Mouse (Mus musculus): ENCODE measurements at regions not wholly inside any gene's neighbourhood (a gene's known extent, or its start where the extent isn't known, plus 50 kb on each side); places are given as distances from the start of the nearest gene placed in this dataset.

DNA sequence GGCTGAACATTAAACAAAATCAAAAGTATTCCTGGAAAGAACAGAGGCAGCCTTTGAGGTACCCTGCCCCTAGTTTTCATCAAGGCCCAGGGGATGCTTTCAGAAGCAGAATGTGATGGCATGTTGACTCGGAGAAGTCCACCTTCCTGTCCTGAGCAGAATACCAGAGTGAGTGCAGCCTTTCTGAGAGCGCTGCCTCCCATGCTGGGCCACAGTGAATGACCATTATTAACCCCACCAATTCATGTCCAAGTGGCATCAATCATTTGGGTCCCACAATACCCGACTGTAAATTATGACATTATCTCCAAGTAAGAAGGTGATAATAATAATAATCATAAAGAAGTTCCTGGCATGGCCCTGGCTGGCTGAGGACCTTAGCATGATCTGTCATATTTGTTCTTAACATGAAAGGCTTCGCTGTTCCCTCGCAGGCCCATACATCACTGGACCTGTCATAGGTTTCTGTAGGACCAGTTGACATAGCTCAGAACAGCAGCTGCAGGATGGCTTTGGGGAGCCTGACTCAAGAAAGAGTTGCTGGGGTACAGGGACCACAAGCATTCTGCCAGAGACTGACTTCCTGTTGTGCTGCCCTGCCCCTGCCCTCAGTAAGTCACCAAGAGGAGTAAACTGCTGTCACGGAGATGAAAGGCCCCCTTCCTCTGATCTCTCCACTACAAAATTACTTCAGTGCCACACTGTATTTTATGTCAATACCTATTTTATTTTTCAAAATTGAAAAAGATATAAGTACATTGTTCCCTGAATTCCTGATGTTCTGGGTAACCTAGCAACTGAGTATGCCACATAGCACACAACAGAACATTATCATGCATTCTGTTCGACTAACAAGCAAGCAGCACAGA is 176.6 kb downstream of the Tmem161b start:
- in situ Hi-C loops (cut with MboI; ENCODE audit: low sequenced_read_pairs): loop anchor here (25.0 kb wide), 1 partner anchor 861 kb away; no protein-coding TSS in a partner anchor

DNA sequence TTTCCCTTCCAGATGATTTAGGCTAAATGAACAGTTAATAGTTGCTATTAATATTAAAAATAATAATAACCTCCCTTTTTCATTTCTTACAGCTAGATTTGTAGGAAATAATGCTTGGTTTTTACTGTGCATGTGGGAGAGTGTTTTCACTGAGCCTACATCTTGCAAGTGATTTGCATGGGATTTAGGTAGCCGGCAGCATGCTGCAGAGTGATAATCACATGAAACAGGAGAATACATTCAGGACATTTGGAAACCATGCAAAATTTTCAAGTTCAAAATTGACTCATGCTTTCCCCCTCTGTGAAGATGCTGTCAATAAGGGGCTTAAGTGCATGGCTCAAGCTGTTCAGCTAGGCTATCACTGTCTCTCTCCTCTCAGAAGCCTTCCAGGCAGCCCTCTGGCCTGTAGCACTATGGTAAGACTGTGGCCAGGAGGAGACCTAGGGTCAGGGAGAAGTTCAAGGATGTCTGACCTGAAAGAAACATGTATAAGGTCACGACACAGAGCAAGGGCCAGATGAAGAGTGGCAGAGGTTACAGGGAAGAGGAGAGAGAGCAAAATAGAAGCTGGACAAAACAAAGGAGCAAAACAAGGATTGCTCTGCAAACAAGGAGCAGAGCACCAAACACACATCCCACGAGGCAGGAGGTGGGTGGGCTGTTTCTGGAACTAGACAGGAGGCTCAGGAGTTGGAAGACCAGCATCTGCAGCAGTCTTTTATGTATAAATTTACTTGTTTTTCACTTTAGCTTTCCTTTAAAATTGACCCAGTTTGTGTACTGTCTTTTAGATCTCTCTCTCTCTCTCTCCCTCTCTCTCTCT is 177.5 kb downstream of the Tmem161b start:
- in situ Hi-C loops (cut with MboI; ENCODE audit: low sequenced_read_pairs): loop anchor here (25.0 kb wide), 1 partner anchor 862 kb away; no protein-coding TSS in a partner anchor

DNA sequence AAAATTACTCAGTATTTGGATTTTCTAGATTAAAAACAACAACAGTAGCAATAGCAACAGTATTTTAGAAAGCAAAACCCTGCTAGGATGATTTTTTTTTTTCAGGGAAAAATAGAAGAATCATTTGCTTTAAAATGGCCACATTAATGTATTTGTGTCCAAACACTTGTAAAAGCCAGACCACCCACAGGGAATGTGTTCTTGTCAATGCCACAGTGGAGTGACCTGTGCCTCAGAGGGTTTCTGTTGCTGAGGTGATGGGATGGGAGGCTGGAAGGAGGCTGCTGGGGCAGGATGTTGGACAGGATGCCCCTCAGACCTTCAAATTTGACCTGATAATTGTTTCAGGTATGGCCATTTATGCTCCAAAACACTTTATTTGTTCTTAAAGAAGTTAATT is 178.9 kb downstream of the Tmem161b start:
- in situ Hi-C loops (cut with MboI; ENCODE audit: low sequenced_read_pairs): no loop called here

DNA sequence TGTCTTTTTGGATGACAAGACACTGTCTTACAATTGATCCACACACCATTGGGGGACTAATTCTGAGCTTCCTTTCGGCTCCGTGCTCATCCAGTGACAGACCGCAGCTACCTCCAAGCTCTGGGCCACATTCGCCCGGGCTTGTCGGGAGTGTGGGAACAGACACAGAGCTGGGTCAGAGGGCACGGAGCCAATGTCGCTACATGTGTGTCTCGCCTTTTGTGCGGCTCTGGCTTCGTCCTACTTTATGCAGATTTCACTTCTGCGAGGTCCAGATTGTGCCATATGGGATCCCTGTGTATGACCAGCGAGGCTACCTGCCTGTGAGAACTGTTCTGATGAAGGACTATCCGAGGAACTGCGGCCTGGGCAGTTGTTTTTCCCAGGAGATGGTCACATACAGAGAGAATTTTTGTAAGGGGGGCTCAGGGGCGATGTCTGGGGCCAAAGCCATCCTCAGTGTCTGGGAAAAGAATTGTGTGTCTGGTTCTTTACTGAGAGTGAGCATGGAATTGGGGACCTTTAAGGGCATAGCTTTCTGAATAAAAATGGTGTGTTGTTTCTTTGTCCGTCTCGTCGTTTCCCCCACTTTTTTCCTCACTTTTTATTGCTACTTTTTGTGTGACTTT is 182.6 kb downstream of the Tmem161b start:
- in situ Hi-C loops (cut with MboI; ENCODE audit: low sequenced_read_pairs): no loop called here

- in situ Hi-C loops (cut with MboI; ENCODE audit: low sequenced_read_pairs): no loop called here
Observed at GRCm38 (mm10) chr13:84434444-84434843, 212.3 kb downstream of the Tmem161b start.

DNA sequence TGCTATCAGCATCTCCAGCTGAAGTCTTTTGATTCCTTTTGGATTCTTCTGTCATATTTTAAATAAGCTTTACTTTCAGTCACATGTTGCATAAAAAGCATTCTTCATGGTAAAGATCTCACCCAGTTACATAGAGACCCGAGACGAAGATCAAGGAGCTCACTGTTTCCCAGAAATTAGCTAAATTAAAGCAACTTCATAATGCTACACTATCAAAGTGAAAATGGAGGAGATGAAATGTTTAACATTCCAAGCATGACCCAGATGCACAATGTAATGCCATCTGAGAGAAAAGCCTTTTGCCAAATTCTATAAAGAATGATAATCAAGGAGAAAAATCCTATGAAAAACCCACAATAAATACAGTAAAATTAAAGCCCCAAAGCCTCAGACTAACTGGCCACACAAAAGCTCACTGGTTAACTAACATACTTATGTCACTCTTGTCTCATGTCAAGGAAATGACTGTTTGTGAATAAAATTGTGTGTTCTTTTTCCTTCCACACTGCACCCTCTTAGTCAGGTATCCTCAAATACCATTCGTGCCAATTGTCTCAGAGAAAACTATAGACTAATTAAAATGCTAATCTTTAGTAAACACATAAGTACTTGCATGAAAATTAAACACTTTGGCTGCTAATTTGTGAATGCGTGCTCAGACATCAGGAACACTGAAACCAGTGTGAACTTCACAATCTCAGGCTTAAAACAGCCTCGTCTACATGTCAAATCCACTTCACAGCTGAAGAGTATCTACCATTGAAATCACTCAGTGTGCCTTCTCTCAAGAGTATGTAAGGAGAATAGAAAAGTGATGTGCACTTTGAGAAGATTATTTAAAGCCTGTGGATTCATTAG is 215.7 kb downstream of the Tmem161b start:
- in situ Hi-C loops (cut with MboI; ENCODE audit: low sequenced_read_pairs): no loop called here

DNA sequence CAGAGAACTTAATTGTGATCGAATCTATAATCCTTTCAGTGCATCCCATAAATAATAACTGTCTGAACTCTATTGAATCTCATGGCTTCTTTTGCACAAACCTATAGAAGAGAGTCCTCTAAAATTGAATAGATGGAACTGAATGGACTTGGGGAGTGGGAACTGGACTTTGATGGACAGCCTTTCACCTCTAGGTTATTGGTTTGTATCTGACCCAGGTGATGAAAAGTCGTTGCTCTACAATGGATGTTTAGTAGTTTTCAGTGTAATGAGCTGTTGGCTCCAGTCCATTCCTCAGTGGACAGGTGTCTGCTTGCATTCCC is 216.3 kb downstream of the Tmem161b start:
- in situ Hi-C loops (cut with MboI; ENCODE audit: low sequenced_read_pairs): no loop called here

DNA sequence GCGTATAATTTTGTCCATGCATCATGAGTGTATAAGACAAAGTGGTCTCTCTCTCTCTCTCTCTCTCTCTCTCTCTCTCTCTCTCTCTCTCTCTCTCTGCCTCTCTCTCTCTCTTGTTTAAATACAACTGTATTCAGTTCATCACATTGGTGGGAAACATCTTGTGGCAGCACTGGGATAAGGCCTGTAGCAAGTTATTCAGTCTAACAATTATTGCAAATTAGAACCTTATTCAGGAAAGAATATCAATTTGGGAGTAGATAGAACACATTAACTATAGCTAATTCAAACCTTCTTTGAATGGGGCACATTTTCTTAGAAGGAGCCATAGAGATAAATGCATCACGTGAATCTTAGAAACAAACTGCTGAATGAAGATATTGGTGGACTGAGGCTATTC is 226.4 kb downstream of the Tmem161b start:
- in situ Hi-C loops (cut with MboI; ENCODE audit: low sequenced_read_pairs): no loop called here

DNA sequence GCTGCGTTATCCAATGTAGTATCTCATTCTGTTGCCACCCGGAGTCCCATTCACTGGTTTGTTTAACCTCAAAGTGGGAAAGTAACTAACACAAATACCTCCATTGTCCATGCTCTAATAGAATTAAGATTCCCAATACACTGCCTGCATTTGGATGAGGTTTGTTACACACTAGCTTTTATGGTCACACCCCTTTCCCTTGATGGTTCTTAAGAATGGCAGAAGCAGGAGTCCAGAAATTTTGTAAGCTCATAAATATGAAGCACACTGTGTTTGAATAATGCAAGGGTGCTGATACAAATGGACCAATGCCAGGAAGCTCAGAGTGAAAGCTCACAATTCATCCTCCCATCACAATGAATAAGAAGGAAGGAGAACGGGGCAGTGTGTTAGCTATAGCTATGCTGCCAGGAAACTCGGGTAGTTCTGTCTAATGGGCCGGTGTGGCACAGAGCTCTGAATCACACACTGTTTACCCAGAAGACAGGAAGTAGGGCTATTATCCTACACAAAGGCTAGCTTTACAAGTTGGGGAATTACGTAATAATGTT is 227.0 kb downstream of the Tmem161b start:
- in situ Hi-C loops (cut with MboI; ENCODE audit: low sequenced_read_pairs): no loop called here
